Mouse (Mus musculus) lung, postnatal 0 days (tissue): ENCODE results near the gene Krt34. TPM values are rescaled to one million over a fixed set of nuclear protein-coding genes. Genes with fewer than 3 reads are reported as not detected.

Experiments used
- ATAC-seq: fragments of 200-750 bp; cut with Nextera tagmentation; 2 replicates; pipeline ENCODE4 v1.8.0; 2017; ENCODE audit warnings: moderate library complexity
- DNase-seq: peaks from one replicate; pipeline ENCODE4 v3.0.0-alpha.2; 2016; ENCODE audit warnings: low spot score
- H3K27ac ChIP-seq: fragments of 300-500 bp; sonication (generic); 2 replicates; pipeline ENCODE4 v1.5.1; 2014; ENCODE audit warnings: antibody characterized with exemption, mild to moderate bottlenecking, low read length, mixed read lengths
- H3K27me3 ChIP-seq: fragments of 300-500 bp; sonication (generic); replicated peaks from 2 replicates; pipeline ENCODE4 v1.6.1; 2014; ENCODE audit warnings: low read length, mixed read lengths; ENCODE audit not compliant: insufficient read depth
- H3K36me3 ChIP-seq: fragments of 300-500 bp; sonication (generic); 2 replicates; pipeline ENCODE4 v1.6.1; 2014; ENCODE audit warnings: low read length, mixed read lengths; ENCODE audit not compliant: insufficient read depth
- H3K4me1 ChIP-seq: fragments of 300-500 bp; sonication (generic); 2 replicates; pipeline ENCODE4 v1.6.1; 2014; ENCODE audit warnings: antibody characterized with exemption, low read depth, low read length, mixed read lengths; ENCODE audit not compliant: insufficient read depth
- H3K4me2 ChIP-seq: fragments of 300-500 bp; sonication (generic); replicated peaks from 2 replicates; pipeline ENCODE4 v1.6.1; 2014; ENCODE audit warnings: low read depth, mild to moderate bottlenecking, low read length, moderate library complexity, mixed read lengths
- H3K4me3 ChIP-seq: fragments of 300-500 bp; sonication (generic); 2 replicates; pipeline ENCODE4 v1.5.1; 2014; ENCODE audit warnings: low read depth, low read length
- H3K9ac ChIP-seq: fragments of 300-500 bp; sonication (generic); replicated peaks from 2 replicates; pipeline ENCODE4 v1.6.1; 2014; ENCODE audit warnings: low read depth, mild to moderate bottlenecking
- H3K9me3 ChIP-seq: fragments of 300-500 bp; sonication (generic); 2 replicates; pipeline ENCODE4 v1.6.1; 2016; ENCODE audit warnings: low read length, mixed read lengths
- CTCF ChIP-seq: IDR thresholded peaks from 2 replicates; pipeline ENCODE4 v1.5.1; 2016; ENCODE audit warnings: antibody characterized with exemption, mild to moderate bottlenecking
- EP300 ChIP-seq: IDR thresholded peaks from 2 replicates; pipeline ENCODE4 v1.6.1; 2016; ENCODE audit warnings: antibody characterized with exemption, mild to moderate bottlenecking, control low read depth
- WGBS: fragments of 180-500 bp; shearing (Covaris S2); extraction: QIAGEN DNeasy Blood & Tissue Kit; methylation state at CpG from one replicate; pipeline ENCODE4 v1.1.7; 2014; 5-methylcytosine and 5-hydroxymethylcytosine counted together
- polyA plus RNA-seq: library from polyadenylated mRNA; unstranded; fragments of >200 nt; fragmentation: Nextera tagmentation; extraction: Ambion mirVana; gene quantifications from 2 replicates; pipeline ENCODE4 v1.2.1, GENCODE M21; 2015

Krt34 gene
- polyA plus RNA-seq, 1 experiment from 2014 or later = 0.11 TPM

- no peaks in the 10 kb centered on the region for H3K36me3 ChIP-seq
- no peak overlapping the region for H3K4me3 ChIP-seq
- TF ChIP-seq EP300 (no peak), CTCF (no peak)
- H3K9ac ChIP-seq = no peak overlapping the region
- H3K4me2 ChIP-seq = no peak overlapping the region
- H3K9me3 ChIP-seq = no peaks in the 10 kb centered on the region
- WGBS = 78% methylated on average over 6 of the region's 6 CpGs
- no peak overlapping the region for H3K27ac ChIP-seq
- DNase-seq (no peak), ATAC-seq (no peak)
- no peaks in the 10 kb centered on the region for H3K27me3 ChIP-seq
- no peaks in the 10 kb centered on the region for H3K4me1 ChIP-seq
Measured at GRCm38 (mm10) chr11:99989881-99990405, 51.4 kb downstream of the Krt34 start.

GRCm38 (mm10) chr11:99988530-99988929, 52.8 kb downstream of the Krt34 start:
- H3K27me3 ChIP-seq = no peaks in the 10 kb centered on the region
- ATAC-seq (no peak), DNase-seq (no peak)
- no peak overlapping the region for H3K4me2 ChIP-seq
- no peaks in the 10 kb centered on the region for H3K36me3 ChIP-seq
- no peaks in the 10 kb centered on the region for H3K4me1 ChIP-seq
- WGBS = 83% methylated on average over 3 of the region's 3 CpGs
- no peak for TF ChIP-seq CTCF
- TF ChIP-seq EP300 = no peak
- H3K4me3 ChIP-seq = no peak overlapping the region
- H3K27ac ChIP-seq = no peak overlapping the region
- H3K9me3 ChIP-seq = no peaks in the 10 kb centered on the region
- no peak overlapping the region for H3K9ac ChIP-seq

Other genes with a start within 250 kb of the Krt34 start
- not detected in 2 replicates for gene Gm11596, start 248.1 kb downstream of the Krt34 start, polyA plus RNA-seq
- not detected in 2 replicates for gene Gm11569, start 242.6 kb downstream of the Krt34 start, polyA plus RNA-seq
- not detected in 2 replicates for gene Gm11554, start 237.1 kb downstream of the Krt34 start, polyA plus RNA-seq
- not detected in 2 replicates for gene Krtap4-13, start 231.7 kb downstream of the Krt34 start, polyA plus RNA-seq
- not detected in 2 replicates for gene Gm11564, start 225.9 kb downstream of the Krt34 start, polyA plus RNA-seq
- gene 2300003K06Rik, start 203.5 kb downstream of the Krt34 start, polyA plus RNA-seq = not detected in 2 replicates
- not detected in 2 replicates for gene Krtap4-16, start 189.9 kb downstream of the Krt34 start, polyA plus RNA-seq
- not detected in 2 replicates for gene Gm11568, start 183.6 kb downstream of the Krt34 start, polyA plus RNA-seq
- not detected in 2 replicates for gene Gm11559, start 177.1 kb downstream of the Krt34 start, polyA plus RNA-seq
- gene Krtap9-1, start 168.2 kb downstream of the Krt34 start, polyA plus RNA-seq = not detected in 2 replicates
- gene Gm11567, start 162.4 kb downstream of the Krt34 start, polyA plus RNA-seq = not detected in 2 replicates
- gene Krtap31-1, start 133.6 kb downstream of the Krt34 start, polyA plus RNA-seq = not detected in 2 replicates
- gene Gm11565, start 126.8 kb downstream of the Krt34 start, polyA plus RNA-seq = not detected in 2 replicates
- not detected in 2 replicates for gene Krtap31-2, start 105.3 kb downstream of the Krt34 start, polyA plus RNA-seq
- not detected in 2 replicates for gene Krtap9-5, start 93.1 kb downstream of the Krt34 start, polyA plus RNA-seq
- not detected in 2 replicates for gene Krtap29-1, start 62.5 kb downstream of the Krt34 start, polyA plus RNA-seq
- not detected in 2 replicates for gene Krtap16-1, start 55.0 kb downstream of the Krt34 start, polyA plus RNA-seq
- 8.4 and 11.5 TPM in 2 replicates for gene Krtap17-1, start 47.6 kb downstream of the Krt34 start, polyA plus RNA-seq
- 0.17 and 0.23 TPM in 2 replicates for gene Krt33a, start 25.3 kb downstream of the Krt34 start, polyA plus RNA-seq
- gene Krt33b, start 11.7 kb downstream of the Krt34 start, polyA plus RNA-seq = 0.16 TPM in 1 of 2 replicates, not detected in the other
- gene Krt31, start 9.0 kb upstream of the Krt34 start, polyA plus RNA-seq = not detected in 2 replicates
- gene Krt32, start 46.7 kb upstream of the Krt34 start, polyA plus RNA-seq = not detected in 2 replicates
- not detected in 2 replicates for gene Krt35, start 54.7 kb upstream of the Krt34 start, polyA plus RNA-seq
- gene Krt36, start 64.1 kb upstream of the Krt34 start, polyA plus RNA-seq = 0.11 TPM in 1 of 2 replicates, not detected in the other
- gene Krt13, start 80.0 kb upstream of the Krt34 start, polyA plus RNA-seq = 0.60 and 0.68 TPM in 2 replicates
- gene Krt15, start 94.4 kb upstream of the Krt34 start, polyA plus RNA-seq = 28.1 and 58.8 TPM in 2 replicates
- 460 and 573 TPM in 2 replicates for gene Krt19, start 107.1 kb upstream of the Krt34 start, polyA plus RNA-seq
- not detected in 2 replicates for gene Krt9, start 151.7 kb upstream of the Krt34 start, polyA plus RNA-seq
- 1.7 and 2.3 TPM in 2 replicates for gene Krt14, start 166.0 kb upstream of the Krt34 start, polyA plus RNA-seq
- not detected in 2 replicates for gene Krt16, start 207.3 kb upstream of the Krt34 start, polyA plus RNA-seq
- gene Krt17, start 219.5 kb upstream of the Krt34 start, polyA plus RNA-seq = 0.58 and 0.65 TPM in 2 replicates
- gene Krt42, start 228.3 kb upstream of the Krt34 start, polyA plus RNA-seq = not detected in 2 replicates